Mouse (Mus musculus): ENCODE measurements around the gene Nfatc3. TPM values are rescaled to one million over a fixed set of nuclear protein-coding genes. Genes with fewer than 3 reads are reported as not detected.

Gene Nfatc3
- total RNA-seq, 2 experiments from 2014 or later: 11.1 to 11.9 TPM

- DNase-seq: no peak
These were observed 69.3 kb downstream of the Nfatc3 start for GRCm38 (mm10) chr8:106127882-106128410.

- DNase-seq: no peak
These were observed 70.7 kb downstream of the Nfatc3 start for GRCm38 (mm10) chr8:106129232-106129930.

- DNase-seq: no peak
These were observed 71.4 kb downstream of the Nfatc3 start for GRCm38 (mm10) chr8:106129997-106130396.

DNA sequence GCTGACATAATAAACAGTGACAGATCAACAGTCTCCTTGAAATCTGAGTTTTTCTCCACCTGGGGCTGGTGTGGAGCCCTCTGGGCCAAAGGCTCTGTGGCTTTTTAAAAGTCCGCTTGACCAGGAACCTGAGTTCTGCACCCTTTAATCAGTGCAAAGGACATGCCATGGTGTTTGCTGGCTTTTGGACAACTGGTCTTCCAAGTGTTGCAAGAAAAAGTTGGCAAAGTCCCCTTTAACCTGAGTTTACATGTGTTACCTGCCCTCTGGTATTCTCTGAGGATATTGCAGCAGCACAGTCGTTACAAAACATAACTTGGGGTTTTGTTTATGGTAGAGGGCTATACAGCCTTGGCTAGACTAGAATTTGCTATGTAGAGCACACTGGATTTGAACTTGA lies 71.9 kb downstream of the Nfatc3 start:
- DNase-seq: no peak

DNA sequence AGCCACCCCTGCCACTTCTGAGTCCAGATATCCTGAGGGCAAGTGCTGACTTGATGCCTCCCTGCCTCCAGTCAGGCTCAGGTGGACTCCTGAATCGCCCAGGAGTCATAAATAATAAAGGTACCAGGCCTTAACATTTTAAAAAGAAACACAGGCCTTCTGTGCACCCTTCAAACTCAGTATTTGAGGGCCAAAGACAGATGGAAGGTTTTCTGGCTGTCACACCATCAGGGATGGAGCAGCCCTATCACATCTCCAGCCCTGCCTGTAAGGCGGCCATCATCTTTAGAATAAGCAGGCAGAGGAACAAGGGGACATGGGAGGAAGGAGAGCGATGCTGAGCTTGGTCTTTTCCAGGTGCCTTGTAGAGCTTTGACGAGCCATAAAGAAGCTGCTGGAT lies 72.4 kb downstream of the Nfatc3 start:
- no peak for DNase-seq

- no peak for DNase-seq
These were observed 73.0 kb downstream of the Nfatc3 start for GRCm38 (mm10) chr8:106131488-106132222.

GRCm38 (mm10) chr8:106132356-106132755 lies 73.7 kb downstream of the Nfatc3 start:
- DNase-seq: no peak

DNA sequence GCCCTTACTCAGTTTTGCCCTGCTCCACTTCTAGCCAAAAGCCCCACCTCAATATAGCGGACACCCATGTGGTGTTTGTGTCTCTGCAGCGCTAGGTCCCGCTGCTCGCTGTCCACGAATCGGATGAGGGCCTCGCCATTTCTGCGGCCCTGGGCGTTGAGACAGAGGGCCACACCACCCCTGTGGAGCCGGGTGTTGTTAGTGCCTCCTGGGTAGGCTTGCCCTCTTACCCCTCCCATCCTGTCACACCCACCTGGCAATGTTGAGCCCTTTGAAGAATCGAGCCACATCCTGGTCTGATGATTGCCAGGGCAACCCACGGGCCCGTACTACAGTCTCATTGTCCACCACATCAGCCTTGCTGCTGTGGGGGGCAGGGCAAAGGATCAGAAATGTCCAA lies 74.9 kb downstream of the Nfatc3 start:
- DNase-seq: no peak

DNA sequence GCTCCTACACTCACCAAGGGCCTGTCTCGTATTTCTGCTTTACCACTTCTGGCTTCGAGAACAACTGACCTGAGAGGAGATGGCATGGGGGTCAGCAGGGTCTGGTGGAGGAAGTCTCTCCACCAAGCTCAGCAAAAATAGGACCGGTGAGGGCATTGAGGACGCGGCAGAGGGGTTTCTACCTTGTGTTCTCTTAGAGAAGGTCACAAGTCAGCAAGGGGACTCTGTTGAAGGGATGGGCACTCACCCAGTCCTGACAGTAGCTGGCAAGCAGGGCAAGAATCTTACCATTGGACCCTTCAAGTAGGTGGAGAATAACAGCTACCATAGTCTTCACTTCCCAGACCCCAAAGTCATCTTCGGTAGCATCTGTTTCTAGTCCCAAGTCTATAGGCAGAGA lies 75.3 kb downstream of the Nfatc3 start:
- no peak for DNase-seq

DNA sequence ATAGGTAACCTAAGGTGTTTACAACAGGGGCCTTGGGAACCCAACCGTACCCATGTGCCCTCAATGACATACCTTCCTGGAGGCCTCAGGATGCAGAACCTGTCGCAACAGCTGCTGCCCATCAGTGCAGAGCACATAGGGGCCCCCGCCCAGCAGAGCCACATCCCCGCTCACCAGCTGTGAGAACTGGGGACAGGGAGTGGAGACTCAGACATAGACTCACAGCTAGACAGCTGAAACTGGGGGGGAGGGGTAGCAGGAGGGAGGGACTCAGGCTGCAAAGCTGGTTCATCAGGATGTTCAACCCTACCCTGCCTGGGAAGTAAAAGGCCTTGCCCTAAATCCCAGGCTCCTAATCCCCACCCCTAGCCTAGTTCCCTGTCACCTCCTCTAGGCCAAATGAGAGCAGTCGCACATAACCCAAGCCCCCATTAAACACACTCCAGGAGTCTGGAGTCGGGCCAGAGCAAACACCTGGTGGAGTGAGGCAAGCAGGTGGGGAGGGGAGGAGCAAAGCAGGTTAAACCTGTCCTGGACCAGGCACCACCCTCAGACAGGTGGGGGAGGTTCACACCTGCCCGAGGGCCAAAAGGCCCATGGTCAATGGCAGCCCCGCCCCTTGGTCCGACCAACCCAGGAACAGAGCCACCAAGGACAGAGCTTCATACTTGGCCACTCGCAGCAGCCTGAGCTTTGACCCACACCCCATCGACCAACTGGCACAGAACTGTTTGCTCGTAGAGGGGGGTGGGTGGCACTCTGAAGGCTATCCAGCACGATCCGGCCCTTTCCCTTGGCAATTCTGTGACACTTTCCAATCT lies 76.3 kb downstream of the Nfatc3 start:
- DNase-seq: no peak

- DNase-seq: no peak
These were observed 77.0 kb downstream of the Nfatc3 start for GRCm38 (mm10) chr8:106135672-106136071.

DNA sequence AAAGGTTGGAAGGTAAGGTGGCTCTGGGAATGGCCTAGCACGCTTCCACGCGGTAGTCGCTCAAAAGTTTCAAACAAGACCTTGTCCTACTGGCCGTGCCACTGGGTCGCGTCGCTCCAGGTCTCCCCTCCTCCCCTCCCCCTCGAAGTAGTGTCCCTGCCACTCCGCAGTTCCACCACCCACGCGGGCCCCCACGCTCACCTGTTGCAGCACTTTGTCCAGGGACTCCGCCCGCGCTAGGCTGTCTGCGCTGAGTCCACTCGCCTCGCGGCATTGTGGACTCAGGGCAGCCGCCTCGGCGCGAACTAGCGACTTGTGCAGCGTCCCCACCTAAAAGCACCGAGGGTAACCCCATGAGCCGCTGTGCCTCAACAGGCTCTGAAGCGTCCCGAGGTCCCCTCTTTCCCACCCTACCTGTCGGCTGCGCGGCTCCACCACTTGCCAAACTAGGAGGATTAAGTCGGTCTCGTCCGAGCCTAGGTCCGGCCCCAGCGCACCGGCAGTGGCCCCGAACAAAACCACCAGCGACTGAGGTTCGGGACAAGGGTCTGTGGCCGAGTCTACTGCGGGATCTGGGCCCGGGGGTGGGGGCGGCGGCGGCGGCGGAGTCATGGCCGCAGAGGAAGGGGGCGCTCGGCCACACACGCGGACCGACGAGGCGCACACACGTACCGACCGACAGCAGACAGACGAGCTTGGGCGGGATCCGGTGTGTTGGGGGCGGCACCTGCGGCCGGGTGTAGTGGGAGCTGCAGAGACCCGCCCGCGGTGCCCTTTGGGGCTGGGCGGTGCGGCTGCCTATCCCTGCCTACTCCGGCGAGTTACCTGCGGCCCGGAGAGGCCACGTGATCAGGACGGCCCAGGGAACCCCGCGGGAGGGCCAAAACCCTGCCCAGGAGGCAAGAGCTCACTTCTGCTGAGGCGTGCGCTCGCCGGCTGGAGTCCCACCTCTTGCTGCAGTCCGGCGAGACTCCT lies 77.8 kb downstream of the Nfatc3 start, which contains the start of gene Esrp2:
Gene Esrp2 (minus strand): TSS at position 819 of the 975 bp plus-strand sequence.
- DNase-seq: no peak

DNA sequence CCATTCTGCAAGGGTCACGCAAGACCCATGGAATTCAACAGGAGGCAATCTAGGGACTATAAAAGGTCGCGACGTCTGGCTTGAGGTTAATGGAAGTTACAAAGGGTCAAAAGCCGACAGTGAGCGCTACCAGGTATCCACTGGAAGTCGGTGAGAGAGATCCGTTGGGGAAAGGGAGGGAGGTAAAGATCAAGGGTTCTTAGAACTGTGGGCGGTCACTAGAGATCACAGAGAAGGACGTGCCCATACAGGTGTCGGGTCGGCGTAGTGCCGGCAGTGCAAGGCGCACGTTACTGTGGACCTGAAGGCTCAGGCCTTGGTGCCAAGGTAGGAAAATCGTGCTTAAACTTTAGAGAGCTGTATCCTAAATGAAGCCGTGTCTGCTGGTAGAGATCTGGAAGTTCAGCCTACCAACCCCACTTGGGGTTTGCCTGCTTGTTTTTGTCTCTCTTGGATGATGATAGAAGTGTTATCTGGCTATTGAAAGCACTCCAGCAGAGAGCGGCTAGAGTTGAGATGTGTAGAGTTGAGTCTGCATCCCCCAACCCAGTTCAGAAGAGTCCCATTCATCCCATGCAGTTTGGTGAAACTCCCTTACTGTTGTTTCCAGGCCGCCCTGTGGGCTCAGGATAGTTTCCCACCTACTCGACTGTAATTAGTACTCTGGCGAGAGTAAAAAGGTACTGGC lies 78.7 kb downstream of the Nfatc3 start:
- no peak for DNase-seq

GRCm38 (mm10) chr8:106137906-106138477 lies 79.4 kb downstream of the Nfatc3 start:
- peak; percentile 30 to 46 for DNase-seq

DNA sequence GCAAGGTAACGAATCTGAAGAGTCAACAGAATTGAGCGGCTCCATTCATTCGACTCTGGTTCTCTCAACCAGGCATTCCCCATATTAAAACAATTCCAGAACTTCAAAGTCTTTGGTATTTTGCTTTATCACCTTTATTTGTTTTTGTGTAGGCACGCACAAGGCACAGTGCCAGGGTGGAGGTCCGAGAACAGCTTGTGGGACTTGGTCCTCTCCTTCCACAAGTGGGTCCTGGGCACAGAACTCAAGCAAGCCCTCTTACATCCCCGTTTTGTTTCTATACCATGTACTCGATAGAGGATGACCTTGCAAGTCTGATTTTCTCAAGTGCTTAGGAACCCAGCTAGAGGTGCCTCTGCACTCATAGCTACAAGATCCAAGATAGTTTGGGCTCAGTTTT lies 80.0 kb downstream of the Nfatc3 start:
- no peak for DNase-seq

GRCm38 (mm10) chr8:106140191-106140590 lies 81.6 kb downstream of the Nfatc3 start:
- DNase-seq: no peak

DNA sequence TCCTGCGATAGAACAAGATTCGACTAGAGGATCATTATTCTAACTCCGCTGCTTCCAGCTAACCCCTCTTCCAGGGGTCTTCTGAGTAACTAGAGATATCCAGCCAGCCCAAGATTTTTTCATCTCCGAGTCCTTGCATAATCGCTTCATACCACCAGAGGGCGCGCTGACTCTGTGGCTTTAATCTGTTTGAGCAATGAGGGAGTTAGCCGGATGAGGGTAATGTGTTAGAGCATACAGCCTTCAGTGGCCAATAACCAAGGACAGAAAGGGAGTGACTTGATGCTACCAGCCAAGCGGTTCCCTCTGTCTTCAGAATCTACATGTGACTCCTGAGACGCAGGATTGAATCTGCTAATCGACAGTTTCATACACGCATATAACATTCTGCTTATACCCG lies 82.1 kb downstream of the Nfatc3 start:
- peak; percentile 73 to 82 for DNase-seq

GRCm38 (mm10) chr8:106145331-106145730 lies 86.7 kb downstream of the Nfatc3 start:
- DNase-seq: no peak

DNA sequence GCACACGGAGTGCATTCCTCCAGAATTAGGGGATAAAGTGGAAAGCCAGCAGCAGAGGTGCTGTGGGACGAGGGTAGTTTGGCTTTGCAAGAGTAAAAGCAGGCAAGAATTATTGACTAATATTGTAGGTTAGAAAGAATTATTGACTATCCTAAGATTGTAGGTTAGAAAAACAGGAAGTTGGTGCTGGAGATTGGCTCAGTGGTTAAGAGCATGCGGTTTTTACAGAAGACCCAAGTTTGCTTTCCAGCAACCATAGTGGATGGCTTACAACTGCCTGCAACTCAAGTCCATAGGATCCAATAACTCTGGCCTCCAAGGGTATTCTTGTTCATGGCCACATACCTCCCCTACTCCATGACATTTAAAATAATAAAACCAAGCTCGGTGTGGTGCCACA lies 87.4 kb downstream of the Nfatc3 start:
- DNase-seq: no peak

DNA sequence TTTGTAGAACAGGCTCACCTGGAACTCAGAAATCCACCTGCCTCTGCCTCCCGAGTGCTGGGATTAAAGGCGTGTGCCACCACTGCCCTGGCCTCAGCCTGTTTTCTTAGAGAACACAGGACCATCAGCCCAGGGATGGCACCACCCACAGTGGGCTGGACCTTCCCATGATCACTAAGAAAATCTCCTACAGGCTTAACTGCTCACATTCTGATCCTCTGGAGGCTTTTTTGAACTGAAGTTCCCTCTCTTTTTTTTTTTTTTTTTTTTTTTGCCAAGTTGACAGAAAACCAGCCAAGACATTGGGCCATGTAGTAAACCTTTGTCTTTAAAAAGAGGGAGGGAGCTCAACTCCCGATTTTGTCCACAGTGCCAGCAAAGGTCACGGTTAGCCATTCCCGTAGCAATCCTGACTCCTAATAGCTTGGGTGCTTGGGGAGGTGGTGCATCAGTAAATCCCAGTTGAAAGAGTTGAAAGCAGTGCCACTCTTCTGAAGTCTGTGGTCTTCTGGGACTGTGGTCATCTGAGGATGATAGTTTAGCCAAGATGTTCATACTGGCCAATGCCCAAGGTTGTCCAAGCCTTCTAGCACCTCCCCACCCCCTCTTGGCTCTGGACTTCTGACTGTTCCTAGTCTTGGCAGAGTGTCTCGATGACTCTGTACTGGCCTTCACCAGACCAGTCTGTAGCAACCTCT lies 89.4 kb downstream of the Nfatc3 start:
- DNase-seq: no peak

Measured in layer of hippocampus, postnatal 36 days (tissue).